Mouse (Mus musculus): ENCODE data around the gene Fbxl18. TPM values are rescaled to one million over a fixed set of nuclear protein-coding genes. Genes with fewer than 3 reads are reported as not detected.

Fbxl18 gene
- total and polyA plus RNA-seq, 2 experiments from 2014 or later = 27.0 to 38.0 TPM

DNA sequence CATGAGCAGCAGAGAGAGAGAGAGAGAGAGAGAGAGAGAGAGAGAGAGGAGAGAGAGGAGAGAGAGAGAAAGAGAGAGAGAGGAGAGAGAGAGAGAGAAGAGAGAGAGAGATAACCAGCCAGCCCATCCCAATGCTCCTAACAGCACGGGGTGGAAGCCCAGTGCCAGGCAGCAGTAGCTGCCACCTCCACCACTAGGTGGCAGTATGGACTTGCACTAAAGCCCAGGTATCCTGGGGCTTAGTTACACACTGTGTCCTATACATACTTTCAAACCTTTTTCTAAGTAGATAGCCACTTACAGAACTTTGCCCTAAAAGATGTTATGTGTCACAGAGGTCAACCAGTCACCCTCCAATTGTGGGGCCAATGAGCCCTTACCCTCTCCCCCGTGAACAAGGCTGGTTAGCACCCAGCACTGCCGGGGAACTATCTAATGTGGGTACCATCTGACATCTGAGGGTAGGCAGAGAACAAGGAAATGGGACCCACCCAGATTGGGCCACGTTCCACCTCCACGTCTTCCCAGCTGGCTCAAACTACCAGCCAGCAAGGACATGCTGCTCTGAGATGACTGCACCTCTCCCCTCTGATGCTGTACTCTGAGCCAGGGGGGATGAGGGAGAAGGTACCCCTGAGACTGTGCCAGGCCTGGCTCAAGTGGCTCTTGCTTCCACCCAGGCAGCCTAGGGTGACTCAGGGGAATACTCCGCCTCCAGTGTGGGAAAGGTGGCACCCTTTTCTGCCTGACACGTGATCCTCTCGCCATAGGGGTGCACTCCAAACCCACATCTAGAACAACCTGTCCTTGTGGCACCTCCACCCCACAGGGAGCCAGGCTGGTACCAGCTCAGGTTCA is 15.7 kb downstream of the Fbxl18 start:
- 0 out of 2 replicates have a peak, but pooled peaks cover 3% of the 10 kb centered on the region for H3K4me1 ChIP-seq (ENCODE audit: insufficient read depth)
- peaks cover 25% of the 10 kb centered on the region for H3K36me3 ChIP-seq (ENCODE audit: insufficient read depth)
- H3K9me3 ChIP-seq (ENCODE audit: low read length) = no peaks in the 10 kb centered on the region
- ATAC-seq (peak; percentile 78), DNase-seq (peak; percentile 92)
- no peak overlapping the region for H3K4me3 ChIP-seq (ENCODE audit: low read depth, low read length)
- H3K27ac ChIP-seq (ENCODE audit: low read depth, low read length) = no peak overlapping the region; the same call in 1 of the 2 replicates
- WGBS = 59% methylated on average over 8 of the region's 8 CpGs
- no peak overlapping the region for H3K9ac ChIP-seq
- peak; percentile 94 for TF ChIP-seq CTCF (IDR thresholded peaks at IDR 0.05; ENCODE audit: low read depth)
- H3K27me3 ChIP-seq (ENCODE audit: insufficient read depth, low read length) = no peaks in the 10 kb centered on the region
- H3K4me2 ChIP-seq (ENCODE audit: low read depth) = no peak overlapping the region

DNA sequence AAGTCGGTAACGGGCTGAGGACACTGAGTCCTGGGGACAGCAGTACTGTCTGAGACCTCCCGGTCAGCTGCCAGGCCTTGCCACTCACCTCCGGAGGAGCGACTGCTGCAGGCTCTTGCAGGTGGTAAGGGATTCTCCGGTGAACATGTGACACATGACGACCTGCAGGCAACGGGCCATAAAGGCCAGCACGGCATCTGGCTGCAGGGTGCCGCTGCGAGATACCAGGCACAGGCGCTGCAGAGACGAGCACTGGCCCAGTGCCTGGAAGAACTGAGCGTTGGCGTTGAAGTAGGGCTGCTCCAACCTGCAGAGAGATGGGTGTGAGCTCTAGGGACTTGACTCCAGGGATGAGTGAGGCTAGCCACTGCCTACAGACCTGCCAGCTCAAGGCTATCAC is 16.7 kb downstream of the Fbxl18 start:
- Histone ChIP-seq H3K36me3 (ENCODE audit: insufficient read depth) (peaks cover 23% of the 10 kb centered on the region), H3K4me3 (ENCODE audit: low read depth, low read length) (no peak overlapping the region), H3K27me3 (ENCODE audit: insufficient read depth, low read length) (no peaks in the 10 kb centered on the region), H3K4me1 (ENCODE audit: insufficient read depth) (0 out of 2 replicates have a peak, but pooled peaks cover 3% of the 10 kb centered on the region), H3K9ac (no peak overlapping the region), H3K4me2 (ENCODE audit: low read depth) (no peak overlapping the region), H3K9me3 (ENCODE audit: low read length) (no peaks in the 10 kb centered on the region), H3K27ac (ENCODE audit: low read depth, low read length) (no peak overlapping the region)
- ATAC-seq = no peak
- no peak for TF ChIP-seq CTCF (IDR thresholded peaks at IDR 0.05; ENCODE audit: low read depth)
- no peak for DNase-seq
- WGBS = 69% methylated on average over 15 of the region's 15 CpGs

DNA sequence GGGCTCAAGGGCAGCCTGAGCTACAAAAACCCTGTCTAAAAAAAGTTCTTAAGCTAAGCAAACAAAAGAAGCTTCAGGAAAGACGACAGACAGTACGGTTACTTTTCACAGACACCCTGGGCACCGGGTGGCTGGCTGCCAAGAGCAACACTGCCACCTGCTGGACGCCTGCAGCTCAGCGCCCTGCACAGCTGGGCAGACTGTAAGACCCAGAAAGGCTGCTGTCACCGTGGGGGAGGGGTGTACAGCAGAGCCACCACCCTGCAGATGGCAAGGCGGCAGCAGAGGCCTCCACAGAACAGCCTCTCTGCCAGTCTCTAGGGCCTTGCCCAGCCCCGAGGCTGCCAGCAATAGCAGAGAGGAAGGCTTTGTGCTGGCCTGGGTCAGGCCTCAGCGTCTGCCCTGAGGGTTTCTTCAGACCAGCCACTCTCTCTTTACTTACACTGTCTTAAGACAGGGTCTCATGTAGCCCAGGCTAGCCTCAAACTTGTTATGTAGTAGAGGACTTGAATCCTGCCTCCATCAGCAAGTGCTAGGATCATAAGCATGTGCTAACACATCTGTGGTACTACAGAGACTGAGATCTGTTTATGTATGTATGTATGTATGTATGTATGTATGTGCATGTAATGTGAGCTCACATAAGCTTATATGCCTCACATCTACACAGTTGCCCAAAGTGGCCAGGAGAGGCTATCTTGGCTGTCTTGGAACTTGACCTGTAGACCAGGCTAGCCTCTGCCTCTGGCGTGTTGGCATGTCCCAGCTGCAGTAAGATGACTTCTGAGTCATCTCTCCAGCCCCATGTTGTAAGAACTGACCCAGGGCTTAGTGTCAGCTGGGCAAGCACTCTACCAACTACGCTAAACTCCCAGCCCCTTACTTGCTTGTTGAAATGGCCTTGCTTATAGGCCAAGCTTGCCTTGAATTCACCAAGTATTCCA is 17.6 kb downstream of the Fbxl18 start:
- Histone ChIP-seq H3K9ac (no peak overlapping the region), H3K27me3 (ENCODE audit: insufficient read depth, low read length) (no peaks in the 10 kb centered on the region), H3K9me3 (ENCODE audit: low read length) (no peaks in the 10 kb centered on the region), H3K27ac (ENCODE audit: low read depth, low read length) (peak overlapping the region; percentile 51; the same call in 1 of the 2 replicates), H3K4me1 (ENCODE audit: insufficient read depth) (0 out of 2 replicates have a peak, but pooled peaks cover 3% of the 10 kb centered on the region), H3K36me3 (ENCODE audit: insufficient read depth) (peaks cover 28% of the 10 kb centered on the region), H3K4me2 (ENCODE audit: low read depth) (no peak overlapping the region), H3K4me3 (ENCODE audit: low read depth, low read length) (no peak overlapping the region)
- ATAC-seq (peak; percentile 91), DNase-seq (peak; percentile 93)
- WGBS = 24% methylated on average over 11 of the region's 11 CpGs
- TF ChIP-seq CTCF (IDR thresholded peaks at IDR 0.05; ENCODE audit: low read depth) = peak; percentile 99

DNA sequence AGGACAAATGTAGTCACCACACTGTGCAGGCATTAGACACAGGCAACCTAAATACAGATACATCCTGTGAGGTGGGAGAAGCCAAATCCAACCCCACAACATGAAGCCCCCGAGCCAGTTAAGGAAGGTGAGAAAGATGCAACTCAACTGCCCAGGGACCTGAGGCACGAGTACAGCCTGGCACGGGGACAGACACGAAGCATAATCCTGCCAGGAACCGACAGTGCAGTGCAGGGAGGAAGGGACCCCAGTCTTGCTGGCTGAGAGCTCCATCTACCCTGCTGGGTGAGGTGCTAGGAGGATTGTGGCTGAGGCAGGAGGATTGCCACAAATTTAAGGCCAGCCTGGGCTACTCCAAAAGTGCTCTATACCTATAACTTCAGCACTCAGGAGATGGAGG is 18.3 kb downstream of the Fbxl18 start:
- Histone ChIP-seq H3K36me3 (ENCODE audit: insufficient read depth) (peaks cover 35% of the 10 kb centered on the region), H3K4me3 (ENCODE audit: low read depth, low read length) (no peak overlapping the region), H3K4me2 (ENCODE audit: low read depth) (no peak overlapping the region), H3K4me1 (ENCODE audit: insufficient read depth) (0 out of 2 replicates have a peak, but pooled peaks cover 3% of the 10 kb centered on the region), H3K9me3 (ENCODE audit: low read length) (no peaks in the 10 kb centered on the region), H3K27ac (ENCODE audit: low read depth, low read length) (no peak overlapping the region), H3K27me3 (ENCODE audit: insufficient read depth, low read length) (no peaks in the 10 kb centered on the region), H3K9ac (no peak overlapping the region)
- ATAC-seq (0 out of 2 replicates have a peak, but pooled peaks have one; percentile 1), DNase-seq (no peak)
- TF ChIP-seq CTCF (IDR thresholded peaks at IDR 0.05; ENCODE audit: low read depth) = no peak
- WGBS = 68% methylated on average over 5 of the region's 5 CpGs

DNA sequence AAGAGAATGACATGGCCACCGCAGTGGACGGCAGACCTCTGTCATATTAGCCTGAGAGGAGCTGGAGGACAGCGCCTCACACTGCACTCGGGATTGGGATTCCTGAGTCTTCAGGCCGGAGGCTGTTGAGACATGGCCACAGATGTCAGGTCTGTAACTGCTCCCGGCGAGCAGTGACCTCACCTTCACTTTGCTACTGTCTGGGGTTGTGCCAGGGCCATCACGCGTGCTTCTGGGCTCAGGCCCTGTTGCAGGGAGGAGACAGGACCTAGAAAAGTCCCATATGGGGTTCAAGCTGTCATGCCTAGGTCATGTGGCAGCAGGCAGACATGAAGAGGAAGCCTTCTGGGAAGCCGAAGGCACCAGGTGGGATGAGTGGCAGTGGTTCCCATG is 19.7 kb downstream of the Fbxl18 start:
- ATAC-seq (no peak), DNase-seq (no peak)
- H3K9me3 ChIP-seq (ENCODE audit: low read length) = no peaks in the 10 kb centered on the region
- H3K27ac ChIP-seq (ENCODE audit: low read depth, low read length) = no peak overlapping the region
- TF ChIP-seq CTCF (IDR thresholded peaks at IDR 0.05; ENCODE audit: low read depth) = no peak
- H3K4me3 ChIP-seq (ENCODE audit: low read depth, low read length) = no peak overlapping the region
- H3K36me3 ChIP-seq (ENCODE audit: insufficient read depth) = peaks cover 45% of the 10 kb centered on the region
- no peak overlapping the region for H3K9ac ChIP-seq
- no peak overlapping the region for H3K4me2 ChIP-seq (ENCODE audit: low read depth)
- no peaks in the 10 kb centered on the region for H3K27me3 ChIP-seq (ENCODE audit: insufficient read depth, low read length)
- 76% methylated on average over 10 of the region's 10 CpGs for WGBS
- no peaks in the 10 kb centered on the region; the same call in 1 of the 2 replicates for H3K4me1 ChIP-seq (ENCODE audit: insufficient read depth)

DNA sequence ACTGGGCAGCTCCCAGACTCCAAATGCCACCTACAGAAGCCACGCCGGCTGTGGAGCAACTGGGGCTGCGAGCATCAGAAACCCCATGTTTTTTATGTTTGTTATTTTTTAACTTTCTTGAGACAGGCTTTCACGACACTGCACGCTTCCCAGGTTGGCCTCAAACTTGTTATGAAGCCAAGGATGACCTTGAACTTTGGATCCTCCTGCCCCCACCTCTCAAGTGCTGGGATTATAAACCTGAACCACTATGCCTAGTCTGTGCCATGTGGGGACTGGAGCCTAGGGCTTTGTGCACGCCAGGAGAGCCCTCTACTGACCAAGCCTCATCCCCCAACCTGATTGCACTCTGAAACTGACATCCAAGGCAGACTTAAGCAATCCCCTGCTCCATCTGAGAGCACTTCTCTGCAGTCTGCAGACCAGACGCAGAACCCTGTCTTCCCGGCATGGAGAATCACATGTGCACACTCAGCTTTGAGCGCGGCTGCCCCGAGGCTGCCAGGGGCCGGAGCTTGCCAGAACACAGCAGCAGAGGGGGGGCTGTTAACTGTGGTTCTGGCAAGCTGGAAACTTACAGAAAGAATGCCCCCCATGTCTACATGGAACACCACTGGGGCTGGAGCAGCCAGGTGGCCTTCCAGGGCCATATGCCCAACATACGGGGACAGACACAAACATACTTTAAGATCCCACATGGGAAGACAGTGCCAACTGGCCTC is 20.3 kb downstream of the Fbxl18 start:
- Histone ChIP-seq H3K36me3 (ENCODE audit: insufficient read depth) (peaks cover 45% of the 10 kb centered on the region), H3K4me1 (ENCODE audit: insufficient read depth) (no peaks in the 10 kb centered on the region; the same call in 1 of the 2 replicates), H3K4me2 (ENCODE audit: low read depth) (no peak overlapping the region), H3K27ac (ENCODE audit: low read depth, low read length) (no peak overlapping the region), H3K27me3 (ENCODE audit: insufficient read depth, low read length) (no peaks in the 10 kb centered on the region), H3K9ac (no peak overlapping the region), H3K4me3 (ENCODE audit: low read depth, low read length) (no peak overlapping the region), H3K9me3 (ENCODE audit: low read length) (no peaks in the 10 kb centered on the region)
- WGBS = 73% methylated on average over 13 of the region's 13 CpGs
- ATAC-seq (no peak), DNase-seq (no peak)
- TF ChIP-seq CTCF (IDR thresholded peaks at IDR 0.05; ENCODE audit: low read depth) = 0 out of 2 replicates have a peak, but pooled peaks have one; percentile 22
